Mouse (Mus musculus): ENCODE measurements at regions not wholly inside any gene's neighbourhood (a gene's known extent, or its start where the extent isn't known, plus 50 kb on each side); places are given as distances from the start of the nearest gene placed in this dataset.
A peak's percentile ranks its signal among the peaks of the same experiment; 100 is the strongest.

DNA sequence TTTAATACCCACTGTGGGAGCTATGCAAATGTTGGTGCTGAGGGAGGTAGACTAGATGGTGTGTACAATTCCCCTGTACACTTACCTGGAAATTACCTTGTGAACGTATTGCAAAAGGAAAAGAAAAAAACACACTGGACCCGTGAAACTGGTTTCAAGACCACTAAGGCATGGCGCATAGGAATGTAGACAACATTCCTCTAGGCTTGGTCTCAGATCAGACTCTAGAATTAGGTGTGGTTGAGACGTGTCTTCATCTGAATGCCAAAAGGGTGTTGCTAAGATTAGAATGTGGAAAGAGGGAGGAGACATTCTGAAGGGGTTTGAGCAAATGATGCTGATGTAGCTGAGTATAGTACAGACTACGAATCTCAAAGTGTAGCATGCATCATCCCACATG, 237.1 kb upstream of the Tank start:
- Histone ChIP-seq H3ac (ENCODE audit: control insufficient read depth, insufficient read length) (no peak overlapping the region), H3K79me2 (ENCODE audit: control insufficient read depth, insufficient read depth) (no peaks in the 10 kb centered on the region), H3K4me2 (ENCODE audit: low read depth) (no peak overlapping the region), H3K36me3 (ENCODE audit: control insufficient read depth, insufficient read depth) (no peaks in the 10 kb centered on the region), H3K27me3 (ENCODE audit: control insufficient read depth, insufficient read depth, insufficient read length) (no peaks in the 10 kb centered on the region), H3K4me3 (no peak overlapping the region)
- no peak for TF ChIP-seq SRF (IDR thresholded peaks at IDR 0.05; ENCODE audit: control insufficient read depth, insufficient read length, low read depth)
- no peak for TF ChIP-seq POLR2A (IDR thresholded peaks at IDR 0.05; ENCODE audit: insufficient read length, low read depth)
- TF ChIP-seq TCF3 (IDR thresholded peaks at IDR 0.05; ENCODE audit: insufficient read length, low read depth) = no peak
- TF ChIP-seq MAX (IDR thresholded peaks at IDR 0.05; ENCODE audit: low read depth) = no peak
- no peak for TF ChIP-seq MYOD1 (IDR thresholded peaks at IDR 0.05; ENCODE audit: control insufficient read depth in 1 of 3, insufficient read length in 2 of 3, low read depth in 2 of 3)
- no peak for TF ChIP-seq TCF12 (IDR thresholded peaks at IDR 0.05; ENCODE audit: insufficient read depth, poor library complexity, severe bottlenecking)
- no peak for TF ChIP-seq E2F4 (IDR thresholded peaks at IDR 0.05; ENCODE audit: insufficient read depth)
- TF ChIP-seq USF1 (IDR thresholded peaks at IDR 0.05; ENCODE audit: low read depth) = no peak

DNA sequence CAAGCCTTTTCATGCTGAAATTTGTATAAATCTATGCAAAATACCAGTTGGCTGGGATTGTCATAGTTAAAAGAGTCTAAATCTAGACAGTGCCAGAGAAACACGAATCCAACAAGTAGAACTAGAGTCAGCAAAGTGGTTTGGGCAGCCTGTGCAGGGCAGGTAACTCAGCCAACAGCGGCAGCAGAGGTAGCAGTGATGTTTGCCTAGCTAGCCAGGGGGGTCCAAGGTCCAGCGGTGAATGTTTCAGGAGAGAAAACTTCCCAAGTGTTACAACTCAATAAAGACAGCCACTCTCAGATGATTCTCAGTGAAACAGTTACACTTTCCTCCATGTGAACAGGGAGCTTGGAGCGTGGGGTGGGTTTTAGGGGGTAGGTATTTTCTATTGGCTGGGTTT, 259.2 kb upstream of the Tank start:
- Histone ChIP-seq H3K79me2 (ENCODE audit: control insufficient read depth, insufficient read depth) (no peaks in the 10 kb centered on the region), H3K4me2 (ENCODE audit: low read depth) (no peak overlapping the region), H3K27me3 (ENCODE audit: control insufficient read depth, insufficient read depth, insufficient read length) (no peaks in the 10 kb centered on the region), H3K4me3 (no peak overlapping the region), H3ac (ENCODE audit: control insufficient read depth, insufficient read length) (no peak overlapping the region), H3K36me3 (ENCODE audit: control insufficient read depth, insufficient read depth) (no peaks in the 10 kb centered on the region)
- no peak for TF ChIP-seq USF1 (IDR thresholded peaks at IDR 0.05; ENCODE audit: low read depth)
- no peak for TF ChIP-seq TCF3 (IDR thresholded peaks at IDR 0.05; ENCODE audit: insufficient read length, low read depth)
- TF ChIP-seq MYOG (IDR thresholded peaks at IDR 0.05; ENCODE audit: control insufficient read depth in 1 of 3, insufficient read depth in 1 of 3, insufficient read length in 2 of 3, low read depth in 2 of 3) = no peak
- no peak for TF ChIP-seq E2F4 (IDR thresholded peaks at IDR 0.05; ENCODE audit: insufficient read depth)
- TF ChIP-seq SRF (IDR thresholded peaks at IDR 0.05; ENCODE audit: control insufficient read depth, insufficient read length, low read depth) = no peak
- TF ChIP-seq POLR2AphosphoS2 (IDR thresholded peaks at IDR 0.05; ENCODE audit: insufficient read length, low read depth) = no peak
- TF ChIP-seq MYOD1 (IDR thresholded peaks at IDR 0.05; ENCODE audit: control insufficient read depth in 1 of 3, insufficient read length in 2 of 3, low read depth in 2 of 3) = no peak
- no peak for TF ChIP-seq POLR2A (IDR thresholded peaks at IDR 0.05; ENCODE audit: insufficient read length, low read depth)
- no peak for TF ChIP-seq REST (IDR thresholded peaks at IDR 0.05; ENCODE audit: insufficient read depth, insufficient read length)
- no peak for TF ChIP-seq MAX (IDR thresholded peaks at IDR 0.05; ENCODE audit: low read depth)
- TF ChIP-seq TCF12 (IDR thresholded peaks at IDR 0.05; ENCODE audit: insufficient read depth, poor library complexity, severe bottlenecking) = no peak
- TF ChIP-seq CEBPB (IDR thresholded peaks at IDR 0.05; ENCODE audit: insufficient read depth, poor library complexity, severe bottlenecking) = no peak

DNA sequence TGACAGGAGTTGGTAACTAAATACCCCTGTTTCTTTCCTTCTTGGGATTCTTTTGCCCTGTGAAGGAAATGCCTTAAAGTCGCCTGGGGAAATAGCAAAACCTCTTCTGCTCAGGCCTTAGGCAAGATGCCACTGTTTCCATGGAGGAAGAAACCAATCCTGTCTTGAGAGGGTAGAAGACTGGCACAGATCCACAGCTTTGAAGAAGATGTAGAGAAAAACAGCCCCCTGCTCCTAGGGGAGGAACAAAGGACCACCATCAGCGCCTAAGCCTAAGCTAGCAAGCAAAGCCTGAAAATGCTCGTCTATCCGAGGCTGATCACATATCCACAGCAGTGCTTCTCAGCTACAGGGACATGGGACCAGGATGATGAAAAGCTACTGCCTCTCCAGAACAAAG, 268.0 kb upstream of the Tank start:
- no peaks in the 10 kb centered on the region for H3K27me3 ChIP-seq (ENCODE audit: control insufficient read depth, insufficient read depth, insufficient read length)
- no peak overlapping the region for H3K4me2 ChIP-seq (ENCODE audit: low read depth)
- no peak overlapping the region for H3K4me3 ChIP-seq
- H3K79me2 ChIP-seq (ENCODE audit: control insufficient read depth, insufficient read depth) = no peaks in the 10 kb centered on the region
- H3ac ChIP-seq (ENCODE audit: control insufficient read depth, insufficient read length) = no peak overlapping the region
- no peaks in the 10 kb centered on the region for H3K36me3 ChIP-seq (ENCODE audit: control insufficient read depth, insufficient read depth)
- no peak for TF ChIP-seq REST (IDR thresholded peaks at IDR 0.05; ENCODE audit: insufficient read depth, insufficient read length)
- no peak for TF ChIP-seq POLR2AphosphoS2 (IDR thresholded peaks at IDR 0.05; ENCODE audit: insufficient read length, low read depth)
- no peak for TF ChIP-seq MYOG (IDR thresholded peaks at IDR 0.05; ENCODE audit: control insufficient read depth in 1 of 3, insufficient read depth in 1 of 3, insufficient read length in 2 of 3, low read depth in 2 of 3)
- no peak for TF ChIP-seq E2F4 (IDR thresholded peaks at IDR 0.05; ENCODE audit: insufficient read depth)
- no peak for TF ChIP-seq USF1 (IDR thresholded peaks at IDR 0.05; ENCODE audit: low read depth)
- no peak for TF ChIP-seq CEBPB (IDR thresholded peaks at IDR 0.05; ENCODE audit: insufficient read depth, poor library complexity, severe bottlenecking)
- no peak for TF ChIP-seq TCF3 (IDR thresholded peaks at IDR 0.05; ENCODE audit: insufficient read length, low read depth)
- TF ChIP-seq SRF (IDR thresholded peaks at IDR 0.05; ENCODE audit: control insufficient read depth, insufficient read length, low read depth) = no peak
- TF ChIP-seq MAX (IDR thresholded peaks at IDR 0.05; ENCODE audit: low read depth) = no peak
- no peak for TF ChIP-seq MYOD1 (IDR thresholded peaks at IDR 0.05; ENCODE audit: control insufficient read depth in 1 of 3, insufficient read length in 2 of 3, low read depth in 2 of 3)
- TF ChIP-seq POLR2A (IDR thresholded peaks at IDR 0.05; ENCODE audit: insufficient read length, low read depth) = no peak
- no peak for TF ChIP-seq TCF12 (IDR thresholded peaks at IDR 0.05; ENCODE audit: insufficient read depth, poor library complexity, severe bottlenecking)

DNA sequence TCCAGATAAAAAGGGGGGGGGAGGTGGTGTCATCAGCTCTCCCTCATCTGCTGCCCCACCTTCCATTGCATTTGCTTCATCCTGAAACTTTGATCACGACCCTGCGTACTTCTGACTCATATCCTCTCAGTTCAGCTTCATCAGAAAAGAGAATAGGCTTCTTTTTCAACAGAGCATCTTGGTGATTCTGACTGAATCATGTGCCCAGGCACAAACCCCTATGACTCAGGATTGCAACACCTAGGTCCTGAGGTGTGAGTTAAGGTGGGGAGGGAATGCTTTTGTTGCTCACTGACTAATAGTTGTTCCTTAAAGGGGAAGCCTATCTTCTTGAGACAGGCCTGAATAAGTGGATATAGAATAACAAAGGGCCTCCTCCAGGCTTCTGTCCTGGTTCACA, 269.2 kb upstream of the Tank start:
- TF ChIP-seq SRF (IDR thresholded peaks at IDR 0.05; ENCODE audit: control insufficient read depth, insufficient read length, low read depth) = no peak
- TF ChIP-seq CEBPB (IDR thresholded peaks at IDR 0.05; ENCODE audit: insufficient read depth, poor library complexity, severe bottlenecking) = peak; percentile 76
- no peak for TF ChIP-seq USF1 (IDR thresholded peaks at IDR 0.05; ENCODE audit: low read depth)
- Histone ChIP-seq H3K4me3 (no peak overlapping the region), H3K4me2 (ENCODE audit: low read depth) (no peak overlapping the region), H3ac (ENCODE audit: control insufficient read depth, insufficient read length) (no peak overlapping the region), H3K36me3 (ENCODE audit: control insufficient read depth, insufficient read depth) (no peaks in the 10 kb centered on the region), H3K27me3 (ENCODE audit: control insufficient read depth, insufficient read depth, insufficient read length) (no peaks in the 10 kb centered on the region), H3K79me2 (ENCODE audit: control insufficient read depth, insufficient read depth) (no peaks in the 10 kb centered on the region)

DNA sequence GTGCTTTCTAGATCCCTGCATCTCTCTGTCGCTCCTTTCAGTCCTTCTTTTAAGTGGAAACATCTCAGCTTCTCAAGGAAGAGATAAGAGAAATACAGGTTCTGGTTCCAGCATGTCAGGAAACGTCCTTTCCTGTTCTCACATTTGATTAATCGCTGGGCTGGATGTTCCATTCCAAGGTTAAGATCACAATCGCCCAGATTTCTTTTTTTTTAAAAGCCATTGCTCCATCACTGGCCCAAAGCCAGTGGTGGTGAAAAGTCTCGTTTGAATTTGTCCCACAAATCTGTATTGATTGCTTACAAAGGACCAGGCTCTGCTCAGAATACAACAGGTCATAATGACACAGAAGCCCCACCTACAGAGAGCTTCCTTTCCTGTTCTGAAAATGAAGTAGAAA, 281.2 kb upstream of the Tank start:
- no peak overlapping the region for H3K4me2 ChIP-seq (ENCODE audit: low read depth)
- H3ac ChIP-seq (ENCODE audit: control insufficient read depth, insufficient read length) = no peak overlapping the region
- H3K4me3 ChIP-seq = no peak overlapping the region
- TF ChIP-seq USF1 (IDR thresholded peaks at IDR 0.05; ENCODE audit: low read depth) = no peak
- no peak for TF ChIP-seq MAX (IDR thresholded peaks at IDR 0.05; ENCODE audit: low read depth)
- TF ChIP-seq SRF (IDR thresholded peaks at IDR 0.05; ENCODE audit: control insufficient read depth, insufficient read length, low read depth) = no peak
- TF ChIP-seq POLR2A (IDR thresholded peaks at IDR 0.05; ENCODE audit: insufficient read length, low read depth) = no peak
- TF ChIP-seq CEBPB (IDR thresholded peaks at IDR 0.05; ENCODE audit: insufficient read depth, poor library complexity, severe bottlenecking) = no peak
- no peak for TF ChIP-seq POLR2AphosphoS2 (IDR thresholded peaks at IDR 0.05; ENCODE audit: insufficient read length, low read depth)
- TF ChIP-seq MYOD1 (IDR thresholded peaks at IDR 0.05; ENCODE audit: control insufficient read depth in 1 of 3, insufficient read length in 2 of 3, low read depth in 2 of 3) = no peak
- TF ChIP-seq E2F4 (IDR thresholded peaks at IDR 0.05; ENCODE audit: insufficient read depth) = no peak
- TF ChIP-seq TCF12 (IDR thresholded peaks at IDR 0.05; ENCODE audit: insufficient read depth, poor library complexity, severe bottlenecking) = no peak
- TF ChIP-seq MYOG (IDR thresholded peaks at IDR 0.05; ENCODE audit: control insufficient read depth in 1 of 3, insufficient read depth in 1 of 3, insufficient read length in 2 of 3, low read depth in 2 of 3) = no peak
- TF ChIP-seq REST (IDR thresholded peaks at IDR 0.05; ENCODE audit: insufficient read depth, insufficient read length) = no peak
- no peak for TF ChIP-seq TCF3 (IDR thresholded peaks at IDR 0.05; ENCODE audit: insufficient read length, low read depth)
- H3K36me3 ChIP-seq (ENCODE audit: control insufficient read depth, insufficient read depth) = no peaks in the 10 kb centered on the region
- no peaks in the 10 kb centered on the region for H3K27me3 ChIP-seq (ENCODE audit: control insufficient read depth, insufficient read depth, insufficient read length)
- H3K79me2 ChIP-seq (ENCODE audit: control insufficient read depth, insufficient read depth) = no peaks in the 10 kb centered on the region
